Mouse (Mus musculus): ENCODE measurements at regions not wholly inside any gene's neighbourhood (a gene's known extent, or its start where the extent isn't known, plus 50 kb on each side); places are given as distances from the start of the nearest gene placed in this dataset.

DNA sequence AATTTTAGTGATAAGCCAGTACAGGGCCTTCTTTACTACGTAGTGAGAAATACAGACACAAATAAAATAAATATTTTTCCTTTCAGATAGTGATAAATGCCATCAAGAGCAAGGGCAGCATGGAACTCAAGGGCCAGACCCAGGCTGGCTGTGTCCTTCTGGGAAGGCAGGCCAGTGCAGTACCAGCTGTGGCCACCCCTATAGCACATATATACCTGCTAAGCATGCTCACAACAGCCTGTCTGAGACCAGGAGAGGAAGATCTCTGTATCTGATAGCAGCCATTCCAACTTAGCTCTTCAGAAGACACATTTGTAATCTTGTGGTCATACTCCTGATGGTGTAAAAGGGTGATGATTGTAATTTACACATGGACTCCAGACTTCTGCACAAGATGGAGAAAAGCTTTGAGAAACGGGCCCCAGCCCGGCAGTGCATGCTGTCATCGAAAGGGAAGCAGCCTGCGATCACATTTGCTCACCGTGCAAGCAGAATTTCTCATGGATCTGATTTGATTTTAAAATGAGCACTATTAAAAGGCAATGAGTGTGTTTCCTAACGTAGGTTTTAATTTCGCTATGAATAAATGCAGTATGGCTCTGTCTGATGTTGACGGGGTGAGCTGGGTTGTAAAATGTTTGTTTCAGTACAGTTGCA lies 335.6 kb downstream of the Tmem38b start:
- Histone ChIP-seq H3K4me1 (ENCODE audit: control insufficient read depth, insufficient read depth, low read length) (no peaks in the 10 kb centered on the region), H3K27me3 (ENCODE audit: control insufficient read depth, insufficient read depth, low read length, poor library complexity, severe bottlenecking) (no peaks in the 10 kb centered on the region), H3K36me3 (ENCODE audit: control insufficient read depth, insufficient read depth, low read length, poor library complexity, severe bottlenecking) (no peaks in the 10 kb centered on the region), H3K9me3 (replicated peaks; ENCODE audit: control insufficient read depth, insufficient read depth, low read length, poor library complexity, severe bottlenecking) (no peaks in the 10 kb centered on the region), H3K9ac (ENCODE audit: low read depth, poor library complexity, severe bottlenecking) (no peak overlapping the region), H3K27ac (ENCODE audit: insufficient read depth, low read length) (no peak overlapping the region), H3K4me3 (ENCODE audit: low read depth, low read length) (no peak overlapping the region)
- TF ChIP-seq CTCF (IDR thresholded peaks at IDR 0.05; ENCODE audit: low read depth, low read length): no peak

DNA sequence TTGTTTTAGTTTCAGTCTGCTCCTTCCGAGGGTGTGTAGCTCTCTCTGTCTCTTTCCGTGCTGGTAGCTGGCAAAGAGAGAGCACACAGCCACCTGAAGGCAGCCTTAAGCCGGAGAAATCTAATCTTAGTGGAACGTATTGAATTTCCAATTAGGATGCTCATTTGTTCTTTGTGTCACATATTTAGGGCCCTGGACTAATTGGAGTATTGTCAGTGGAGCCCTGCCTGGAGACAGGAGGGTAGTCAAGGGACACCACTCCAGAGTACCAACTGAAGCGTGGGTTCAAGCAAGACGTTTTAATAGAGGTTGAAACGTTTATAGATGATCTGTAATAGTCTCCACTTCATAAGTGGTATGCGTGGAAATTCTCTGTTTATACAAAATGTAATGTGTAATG lies 336.5 kb downstream of the Tmem38b start:
- Histone ChIP-seq H3K27ac (ENCODE audit: insufficient read depth, low read length) (no peak overlapping the region), H3K4me1 (ENCODE audit: control insufficient read depth, insufficient read depth, low read length) (no peaks in the 10 kb centered on the region), H3K9ac (ENCODE audit: low read depth, poor library complexity, severe bottlenecking) (no peak overlapping the region), H3K27me3 (ENCODE audit: control insufficient read depth, insufficient read depth, low read length, poor library complexity, severe bottlenecking) (no peaks in the 10 kb centered on the region), H3K36me3 (ENCODE audit: control insufficient read depth, insufficient read depth, low read length, poor library complexity, severe bottlenecking) (no peaks in the 10 kb centered on the region), H3K4me3 (ENCODE audit: low read depth, low read length) (no peak overlapping the region), H3K9me3 (replicated peaks; ENCODE audit: control insufficient read depth, insufficient read depth, low read length, poor library complexity, severe bottlenecking) (no peaks in the 10 kb centered on the region)
- TF ChIP-seq EP300 (IDR thresholded peaks at IDR 0.05; ENCODE audit: insufficient read depth, low read depth, low read length): no peak
- TF ChIP-seq POLR2A (IDR thresholded peaks at IDR 0.05; ENCODE audit: insufficient read depth, low read length): no peak

DNA sequence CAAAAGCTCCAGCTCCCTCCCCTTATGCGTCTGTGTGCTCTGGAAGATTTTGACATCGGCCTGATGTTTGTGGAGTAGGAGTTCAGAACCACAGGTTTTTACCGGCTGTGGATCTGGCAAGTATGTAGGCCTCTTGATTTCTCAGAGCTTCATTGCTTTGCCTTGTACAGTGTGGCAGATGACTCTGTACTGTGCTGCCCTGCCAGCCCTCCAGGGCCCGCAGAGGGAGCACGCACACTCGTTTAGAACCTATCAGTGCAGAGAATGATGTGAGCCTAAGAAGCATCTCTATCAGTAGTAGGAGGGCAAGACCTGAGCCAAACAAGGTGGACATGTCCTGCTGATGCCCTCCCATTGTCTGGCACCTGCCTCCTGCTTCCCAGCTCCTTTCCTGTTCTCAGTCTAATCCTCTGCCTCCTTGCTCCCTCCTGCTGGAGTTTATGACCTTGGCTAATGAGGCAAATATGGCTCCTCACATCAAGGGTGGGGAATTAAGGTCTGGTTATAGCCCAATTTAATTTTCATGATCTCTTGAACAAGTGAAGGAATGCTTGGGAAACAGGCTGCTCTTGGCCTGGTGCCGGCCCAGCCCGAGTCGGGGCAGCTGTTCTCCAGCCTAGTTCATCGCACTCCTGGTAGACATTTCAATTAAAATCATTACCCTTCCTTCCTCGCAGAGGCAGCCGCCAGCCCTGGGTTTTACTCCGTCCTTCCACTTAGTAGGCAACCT lies 344.5 kb downstream of the Tmem38b start:
- TF ChIP-seq POLR2A (IDR thresholded peaks at IDR 0.05; ENCODE audit: insufficient read depth, low read length) (no peak), EP300 (IDR thresholded peaks at IDR 0.05; ENCODE audit: insufficient read depth, low read depth, low read length) (no peak), CTCF (IDR thresholded peaks at IDR 0.05; ENCODE audit: low read depth, low read length) (no peak)
- no peak overlapping the region for H3K27ac ChIP-seq (ENCODE audit: insufficient read depth, low read length)
- H3K9me3 ChIP-seq (replicated peaks; ENCODE audit: control insufficient read depth, insufficient read depth, low read length, poor library complexity, severe bottlenecking): no peaks in the 10 kb centered on the region
- H3K4me3 ChIP-seq (ENCODE audit: low read depth, low read length): no peak overlapping the region
- no peaks in the 10 kb centered on the region for H3K4me1 ChIP-seq (ENCODE audit: control insufficient read depth, insufficient read depth, low read length)
- no peaks in the 10 kb centered on the region for H3K27me3 ChIP-seq (ENCODE audit: control insufficient read depth, insufficient read depth, low read length, poor library complexity, severe bottlenecking)
- H3K36me3 ChIP-seq (ENCODE audit: control insufficient read depth, insufficient read depth, low read length, poor library complexity, severe bottlenecking): no peaks in the 10 kb centered on the region
- no peak overlapping the region for H3K9ac ChIP-seq (ENCODE audit: low read depth, poor library complexity, severe bottlenecking)

DNA sequence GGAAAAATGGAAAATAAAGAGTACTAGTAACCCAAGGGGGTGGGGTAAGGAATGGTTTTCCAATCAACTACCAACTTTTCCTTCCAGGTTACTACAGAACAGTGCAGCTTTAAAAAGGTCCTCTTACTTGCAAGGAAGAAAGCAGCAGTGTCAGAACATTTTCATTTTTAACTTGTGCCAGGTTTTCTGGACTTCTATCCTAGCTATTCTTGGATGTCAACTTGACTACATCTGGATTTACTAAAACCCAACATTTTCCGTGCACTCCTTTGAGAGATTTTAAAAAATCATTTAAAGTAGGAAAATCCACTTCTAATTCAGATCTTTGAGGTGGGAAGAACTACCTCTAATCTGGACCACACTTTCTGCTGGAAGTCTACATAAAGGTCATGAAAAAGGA lies 358.4 kb downstream of the Tmem38b start:
- TF ChIP-seq POLR2A (IDR thresholded peaks at IDR 0.05; ENCODE audit: insufficient read depth, low read length) (no peak), CTCF (IDR thresholded peaks at IDR 0.05; ENCODE audit: low read depth, low read length) (no peak), EP300 (IDR thresholded peaks at IDR 0.05; ENCODE audit: insufficient read depth, low read depth, low read length) (no peak)
- no peaks in the 10 kb centered on the region for H3K36me3 ChIP-seq (ENCODE audit: control insufficient read depth, insufficient read depth, low read length, poor library complexity, severe bottlenecking)
- no peaks in the 10 kb centered on the region for H3K4me1 ChIP-seq (ENCODE audit: control insufficient read depth, insufficient read depth, low read length)
- H3K27ac ChIP-seq (ENCODE audit: insufficient read depth, low read length): no peak overlapping the region
- no peaks in the 10 kb centered on the region for H3K27me3 ChIP-seq (ENCODE audit: control insufficient read depth, insufficient read depth, low read length, poor library complexity, severe bottlenecking)
- no peak overlapping the region for H3K9ac ChIP-seq (ENCODE audit: low read depth, poor library complexity, severe bottlenecking)
- no peaks in the 10 kb centered on the region for H3K9me3 ChIP-seq (replicated peaks; ENCODE audit: control insufficient read depth, insufficient read depth, low read length, poor library complexity, severe bottlenecking)
- no peak overlapping the region for H3K4me3 ChIP-seq (ENCODE audit: low read depth, low read length)

DNA sequence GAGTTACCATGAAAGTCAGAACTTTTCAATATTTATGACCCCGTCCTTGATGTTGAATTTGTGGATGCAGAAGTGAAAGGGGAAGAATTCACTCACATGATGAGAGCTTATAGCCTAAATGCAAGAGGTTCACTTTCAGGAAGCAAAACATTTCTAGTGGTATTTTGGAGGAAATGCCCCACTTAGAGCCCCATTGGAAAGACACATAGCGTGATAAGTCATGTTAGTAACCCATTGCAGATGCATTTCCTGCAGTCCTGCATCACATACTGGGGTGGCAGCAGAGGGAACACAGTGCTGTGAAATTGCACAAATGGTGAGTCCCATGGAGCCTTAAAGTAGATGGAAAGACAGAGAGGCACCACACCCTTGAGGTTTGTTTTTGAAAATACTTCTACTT lies 369.9 kb downstream of the Tmem38b start:
- TF ChIP-seq CTCF (IDR thresholded peaks at IDR 0.05; ENCODE audit: low read depth, low read length) (no peak), EP300 (IDR thresholded peaks at IDR 0.05; ENCODE audit: insufficient read depth, low read depth, low read length) (no peak), POLR2A (IDR thresholded peaks at IDR 0.05; ENCODE audit: insufficient read depth, low read length) (no peak)
- no peak overlapping the region for H3K4me3 ChIP-seq (ENCODE audit: low read depth, low read length)
- no peaks in the 10 kb centered on the region for H3K36me3 ChIP-seq (ENCODE audit: control insufficient read depth, insufficient read depth, low read length, poor library complexity, severe bottlenecking)

DNA sequence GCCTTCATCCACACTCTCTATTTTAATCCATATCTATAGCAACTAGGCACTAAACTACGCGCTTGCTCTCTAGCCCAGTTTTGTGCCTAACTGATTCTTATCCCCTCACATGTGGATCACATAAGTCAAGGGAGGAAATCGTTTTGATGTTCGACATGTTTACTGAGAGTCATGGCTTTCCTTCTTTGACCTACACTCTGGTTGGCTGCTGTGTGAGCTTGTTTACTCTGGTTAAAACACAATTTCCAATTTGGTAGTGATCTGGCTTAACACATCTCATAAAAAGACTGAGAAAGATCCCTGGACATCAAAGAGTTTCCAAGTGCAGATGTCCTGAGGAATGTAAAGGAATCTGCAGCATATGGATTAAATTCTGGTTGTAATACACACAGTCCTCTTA lies 376.6 kb downstream of the Tmem38b start:
- no peaks in the 10 kb centered on the region for H3K4me1 ChIP-seq (ENCODE audit: control insufficient read depth, insufficient read depth, low read length)
- no peak overlapping the region for H3K9ac ChIP-seq (ENCODE audit: low read depth, poor library complexity, severe bottlenecking)
- H3K4me3 ChIP-seq (ENCODE audit: low read depth, low read length): no peak overlapping the region
- H3K36me3 ChIP-seq (ENCODE audit: control insufficient read depth, insufficient read depth, low read length, poor library complexity, severe bottlenecking): no peaks in the 10 kb centered on the region
- no peaks in the 10 kb centered on the region for H3K9me3 ChIP-seq (replicated peaks; ENCODE audit: control insufficient read depth, insufficient read depth, low read length, poor library complexity, severe bottlenecking)
- no peaks in the 10 kb centered on the region for H3K27me3 ChIP-seq (ENCODE audit: control insufficient read depth, insufficient read depth, low read length, poor library complexity, severe bottlenecking)
- H3K27ac ChIP-seq (ENCODE audit: insufficient read depth, low read length): no peak overlapping the region
- TF ChIP-seq CTCF (IDR thresholded peaks at IDR 0.05; ENCODE audit: low read depth, low read length) (no peak), POLR2A (IDR thresholded peaks at IDR 0.05; ENCODE audit: insufficient read depth, low read length) (no peak), EP300 (IDR thresholded peaks at IDR 0.05; ENCODE audit: insufficient read depth, low read depth, low read length) (no peak)

More for the DNA sequence above, 369.9 kb downstream of the Tmem38b start:
- Histone ChIP-seq H3K9ac (ENCODE audit: low read depth, poor library complexity, severe bottlenecking) (no peak overlapping the region), H3K27ac (ENCODE audit: insufficient read depth, low read length) (no peak overlapping the region), H3K9me3 (replicated peaks; ENCODE audit: control insufficient read depth, insufficient read depth, low read length, poor library complexity, severe bottlenecking) (no peaks in the 10 kb centered on the region), H3K4me1 (ENCODE audit: control insufficient read depth, insufficient read depth, low read length) (no peaks in the 10 kb centered on the region), H3K27me3 (ENCODE audit: control insufficient read depth, insufficient read depth, low read length, poor library complexity, severe bottlenecking) (no peaks in the 10 kb centered on the region)
